Mouse (Mus musculus): ENCODE measurements around the gene Pik3c2b. TPM values are rescaled to one million over a fixed set of nuclear protein-coding genes. Genes with fewer than 3 reads are reported as not detected.
A peak's percentile ranks its signal among the peaks of the same experiment; 100 is the strongest.

Gene Pik3c2b
- polyA plus RNA-seq, 1 experiment from 2014 or later = 11.4 TPM

GRCm38 (mm10) chr1:133125640-133126364, 80.3 kb downstream of the Pik3c2b start:
- no peaks in the 10 kb centered on the region for H3K9me3 ChIP-seq (ENCODE audit: control insufficient read depth, low read length)
- H3K36me3 ChIP-seq (ENCODE audit: control insufficient read depth, insufficient read depth, low read length) = no peaks in the 10 kb centered on the region
- no peak overlapping the region for H3K4me2 ChIP-seq (ENCODE audit: low read length)
- no peak overlapping the region for H3K4me3 ChIP-seq (ENCODE audit: low read depth, low read length)
- H3K27me3 ChIP-seq (replicated peaks; ENCODE audit: control insufficient read depth, insufficient read depth, low read length) = no peaks in the 10 kb centered on the region
- no peak overlapping the region for H3K27ac ChIP-seq (ENCODE audit: low read depth)
- no peak for DNase-seq (ENCODE audit: low spot score)
- peaks cover 13% of the 10 kb centered on the region for H3K4me1 ChIP-seq (replicated peaks; ENCODE audit: control insufficient read depth, insufficient read depth, low read length)
- WGBS = 88% methylated on average over 9 of the region's 9 CpGs
- no peak for ATAC-seq (replicated peaks; ENCODE audit: low FRiP score, low TSS enrichment, low read depth)
- H3K9ac ChIP-seq (ENCODE audit: low read length) = no peak overlapping the region

GRCm38 (mm10) chr1:133126365-133126740, 80.9 kb downstream of the Pik3c2b start:
- no peak overlapping the region for H3K4me3 ChIP-seq (ENCODE audit: low read depth, low read length)
- no peaks in the 10 kb centered on the region for H3K27me3 ChIP-seq (replicated peaks; ENCODE audit: control insufficient read depth, insufficient read depth, low read length)
- DNase-seq (ENCODE audit: low spot score) (no peak), ATAC-seq (replicated peaks; ENCODE audit: low FRiP score, low TSS enrichment, low read depth) (no peak)
- no peaks in the 10 kb centered on the region for H3K36me3 ChIP-seq (ENCODE audit: control insufficient read depth, insufficient read depth, low read length)
- H3K4me1 ChIP-seq (replicated peaks; ENCODE audit: control insufficient read depth, insufficient read depth, low read length) = peaks cover 7% of the 10 kb centered on the region; the same call in 1 of the 2 replicates
- H3K9ac ChIP-seq (ENCODE audit: low read length) = no peak overlapping the region
- H3K27ac ChIP-seq (ENCODE audit: low read depth) = no peak overlapping the region
- H3K4me2 ChIP-seq (ENCODE audit: low read length) = no peak overlapping the region
- WGBS = 67% methylated on average over 4 of the region's 4 CpGs
- no peaks in the 10 kb centered on the region for H3K9me3 ChIP-seq (ENCODE audit: control insufficient read depth, low read length)

GRCm38 (mm10) chr1:133127328-133127727, 81.9 kb downstream of the Pik3c2b start:
- no peak overlapping the region for H3K9ac ChIP-seq (ENCODE audit: low read length)
- H3K36me3 ChIP-seq (ENCODE audit: control insufficient read depth, insufficient read depth, low read length) = no peaks in the 10 kb centered on the region
- no peak for DNase-seq (ENCODE audit: low spot score)
- no peak overlapping the region for H3K4me2 ChIP-seq (ENCODE audit: low read length)
- H3K27me3 ChIP-seq (replicated peaks; ENCODE audit: control insufficient read depth, insufficient read depth, low read length) = no peaks in the 10 kb centered on the region
- no peak overlapping the region for H3K4me3 ChIP-seq (ENCODE audit: low read depth, low read length)
- H3K27ac ChIP-seq (ENCODE audit: low read depth) = no peak overlapping the region
- ATAC-seq (replicated peaks; ENCODE audit: low FRiP score, low TSS enrichment, low read depth) = no peak
- no peaks in the 10 kb centered on the region for H3K9me3 ChIP-seq (ENCODE audit: control insufficient read depth, low read length)
- H3K4me1 ChIP-seq (replicated peaks; ENCODE audit: control insufficient read depth, insufficient read depth, low read length) = peaks cover 5% of the 10 kb centered on the region; the same call in 1 of the 2 replicates
- WGBS = 60% methylated on average over 9 of the region's 9 CpGs

GRCm38 (mm10) chr1:133129471-133130221, 84.2 kb downstream of the Pik3c2b start:
- Histone ChIP-seq H3K4me1 (replicated peaks; ENCODE audit: control insufficient read depth, insufficient read depth, low read length) (peaks cover 13% of the 10 kb centered on the region), H3K4me3 (ENCODE audit: low read depth, low read length) (no peak overlapping the region), H3K4me2 (ENCODE audit: low read length) (peak overlapping the region; percentile 27), H3K27me3 (replicated peaks; ENCODE audit: control insufficient read depth, insufficient read depth, low read length) (no peaks in the 10 kb centered on the region), H3K9me3 (ENCODE audit: control insufficient read depth, low read length) (no peaks in the 10 kb centered on the region), H3K9ac (ENCODE audit: low read length) (no peak overlapping the region), H3K36me3 (ENCODE audit: control insufficient read depth, insufficient read depth, low read length) (peaks cover 9% of the 10 kb centered on the region; the same call in 1 of the 2 replicates), H3K27ac (ENCODE audit: low read depth) (peak overlapping the region; percentile 96)
- DNase-seq (ENCODE audit: low spot score) (no peak), ATAC-seq (replicated peaks; ENCODE audit: low FRiP score, low TSS enrichment, low read depth) (no peak)
- WGBS = 36% methylated on average over 16 of the region's 16 CpGs

- peaks cover 12% of the 10 kb centered on the region for H3K36me3 ChIP-seq (ENCODE audit: control insufficient read depth, insufficient read depth, low read length)
- WGBS = under 1% methylated on average over 68 of the region's 72 CpGs
- ATAC-seq (replicated peaks; ENCODE audit: low FRiP score, low TSS enrichment, low read depth) = peak; percentile 99
Measured at GRCm38 (mm10) chr1:133130638-133131560, 85.4 kb downstream of the Pik3c2b start, which contains the start of gene Ppp1r15b. Gene Ppp1r15b (plus strand): TSS chr1:133131143.

GRCm38 (mm10) chr1:133131561-133131905, 86.1 kb downstream of the Pik3c2b start:
- H3K9me3 ChIP-seq (ENCODE audit: control insufficient read depth, low read length) = no peaks in the 10 kb centered on the region
- H3K36me3 ChIP-seq (ENCODE audit: control insufficient read depth, insufficient read depth, low read length) = peaks cover 18% of the 10 kb centered on the region
- WGBS = under 1% methylated on average over 35 of the region's 35 CpGs
- no peak; the same call in 1 of the 2 replicates for ATAC-seq (replicated peaks; ENCODE audit: low FRiP score, low TSS enrichment, low read depth)
- peaks cover 25% of the 10 kb centered on the region for H3K4me1 ChIP-seq (replicated peaks; ENCODE audit: control insufficient read depth, insufficient read depth, low read length)
- H3K9ac ChIP-seq (ENCODE audit: low read length) = peak overlapping the region; percentile 98
- peak overlapping the region; percentile 100 for H3K4me3 ChIP-seq (ENCODE audit: low read depth, low read length)
- H3K27me3 ChIP-seq (replicated peaks; ENCODE audit: control insufficient read depth, insufficient read depth, low read length) = no peaks in the 10 kb centered on the region
- peak overlapping the region; percentile 85 for H3K4me2 ChIP-seq (ENCODE audit: low read length)
- peak overlapping the region; percentile 96 for H3K27ac ChIP-seq (ENCODE audit: low read depth)
- no peak for DNase-seq (ENCODE audit: low spot score)

More at GRCm38 (mm10) chr1:133130638-133131560, 85.4 kb downstream of the Pik3c2b start, which contains the start of gene Ppp1r15b:
- peak; percentile 96 for DNase-seq (ENCODE audit: low spot score)
- no peaks in the 10 kb centered on the region for H3K9me3 ChIP-seq (ENCODE audit: control insufficient read depth, low read length)
- H3K4me1 ChIP-seq (replicated peaks; ENCODE audit: control insufficient read depth, insufficient read depth, low read length) = peaks cover 22% of the 10 kb centered on the region
- H3K4me2 ChIP-seq (ENCODE audit: low read length) = peak within 1 kb of the TSS; percentile 85
- peak within 1 kb of the TSS; percentile 96 for H3K27ac ChIP-seq (ENCODE audit: low read depth)
- no peaks in the 10 kb centered on the region for H3K27me3 ChIP-seq (replicated peaks; ENCODE audit: control insufficient read depth, insufficient read depth, low read length)
- H3K9ac ChIP-seq (ENCODE audit: low read length) = peak within 1 kb of the TSS; percentile 98
- peak within 1 kb of the TSS; percentile 100 for H3K4me3 ChIP-seq (ENCODE audit: low read depth, low read length)

GRCm38 (mm10) chr1:133131936-133132335, 86.5 kb downstream of the Pik3c2b start:
- Histone ChIP-seq H3K27me3 (replicated peaks; ENCODE audit: control insufficient read depth, insufficient read depth, low read length) (no peaks in the 10 kb centered on the region), H3K9me3 (ENCODE audit: control insufficient read depth, low read length) (no peaks in the 10 kb centered on the region), H3K27ac (ENCODE audit: low read depth) (peak overlapping the region; percentile 96), H3K36me3 (ENCODE audit: control insufficient read depth, insufficient read depth, low read length) (peaks cover 22% of the 10 kb centered on the region), H3K4me3 (ENCODE audit: low read depth, low read length) (peak overlapping the region; percentile 100), H3K4me2 (ENCODE audit: low read length) (peak overlapping the region; percentile 85), H3K4me1 (replicated peaks; ENCODE audit: control insufficient read depth, insufficient read depth, low read length) (peaks cover 25% of the 10 kb centered on the region), H3K9ac (ENCODE audit: low read length) (peak overlapping the region; percentile 98)
- no peak for DNase-seq (ENCODE audit: low spot score)
- WGBS = under 1% methylated on average over 11 of the region's 11 CpGs
- no peak for ATAC-seq (replicated peaks; ENCODE audit: low FRiP score, low TSS enrichment, low read depth)
